Mouse (Mus musculus) layer of hippocampus, postnatal 25 days (tissue): ENCODE data around the gene D16Ertd472e. TPM values are rescaled to one million over a fixed set of nuclear protein-coding genes. Genes with fewer than 3 reads are reported as not detected.

Experiments used
- DNase-seq, 2 experiments: peaks; one replicate each; pipeline ENCODE4 v3.0.0; 2022; ENCODE audit warnings: mixed read lengths in 2 of 2, low spot score in 1 of 2; ENCODE audit errors: extremely low spot score in 1 of 2
- total RNA-seq, 2 experiments: library from RNA; stranded (reverse); gene quantifications; 2 replicates each; pipeline ENCODE4 v1.2.3; 2021

The D16Ertd472e gene
- total RNA-seq: 10 to 100 TPM; 11.6 to 12.7 TPM

DNA sequence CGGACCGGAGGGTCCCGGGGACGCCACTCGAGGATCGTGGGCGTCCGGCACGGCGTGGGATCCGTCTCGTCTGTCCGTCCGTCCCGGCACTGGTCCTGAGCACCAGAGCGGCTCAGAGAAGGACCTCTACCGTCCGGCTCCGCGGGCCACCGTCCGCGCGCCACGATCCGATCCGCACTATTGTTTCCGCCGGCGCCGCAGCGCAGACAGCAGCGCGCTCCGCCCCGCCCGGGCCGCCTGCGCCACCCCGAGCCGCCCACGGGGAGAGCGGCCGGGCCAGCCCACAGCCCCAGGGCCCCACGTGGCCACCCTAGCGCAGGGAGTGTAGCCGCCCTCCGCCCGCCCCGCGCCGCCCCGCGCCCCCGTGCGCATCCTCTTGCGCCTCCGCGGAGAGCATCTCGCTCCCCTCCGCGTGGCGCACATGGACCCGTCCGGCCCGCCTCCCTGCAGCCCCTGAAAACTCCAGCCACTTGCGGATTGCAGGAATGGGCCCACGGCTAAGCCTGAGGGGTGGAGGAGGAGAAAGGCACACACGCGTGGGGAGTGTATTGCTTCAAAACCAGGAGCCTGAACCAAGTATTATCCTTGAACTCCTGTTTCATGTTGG, at the start of gene D16Ertd472e:
Gene D16Ertd472e, minus strand, starts transcription at position 231 of the 607 bp plus-strand sequence.
- peak; percentile 67 to 79 for DNase-seq

DNA sequence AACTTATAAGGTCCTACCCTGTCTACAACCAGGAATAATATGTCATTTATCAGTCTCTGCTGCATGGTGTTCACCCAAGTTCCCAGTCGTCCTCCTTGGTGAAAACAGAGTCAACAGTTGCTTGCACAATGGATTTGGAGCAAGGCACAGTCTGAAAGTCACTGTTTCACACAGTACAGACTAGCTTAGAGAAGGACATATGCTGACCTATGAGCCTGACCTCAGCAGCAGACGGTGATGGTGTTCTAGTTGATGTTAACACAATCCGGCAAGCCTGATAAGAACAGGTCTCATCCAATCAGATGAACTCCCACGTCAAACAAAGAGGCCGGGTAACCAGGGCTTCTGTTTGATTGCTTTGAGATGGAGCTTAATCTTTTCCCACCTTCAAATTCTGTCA, 46.2 kb upstream of the D16Ertd472e start:
- no peak for DNase-seq

DNA sequence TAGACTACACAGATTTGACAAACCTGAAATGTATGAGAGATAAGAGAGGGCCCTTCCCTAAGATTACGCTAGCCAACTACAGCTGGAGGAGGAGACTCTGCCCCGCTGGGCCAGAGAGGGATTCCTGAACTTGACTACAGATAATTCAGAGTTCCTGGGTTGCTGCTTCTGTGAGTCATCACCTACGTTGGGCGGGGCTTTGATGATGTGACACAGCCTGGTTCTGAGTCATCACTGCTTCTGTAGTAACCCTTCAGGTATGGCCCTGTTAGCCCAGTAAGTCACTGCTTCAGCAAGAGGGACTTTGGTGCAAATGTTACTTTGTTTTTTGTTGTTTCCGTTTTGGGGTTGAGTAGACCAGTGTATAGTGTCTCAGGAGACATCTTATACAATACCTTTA, 42.9 kb upstream of the D16Ertd472e start:
- no peak for DNase-seq

DNA sequence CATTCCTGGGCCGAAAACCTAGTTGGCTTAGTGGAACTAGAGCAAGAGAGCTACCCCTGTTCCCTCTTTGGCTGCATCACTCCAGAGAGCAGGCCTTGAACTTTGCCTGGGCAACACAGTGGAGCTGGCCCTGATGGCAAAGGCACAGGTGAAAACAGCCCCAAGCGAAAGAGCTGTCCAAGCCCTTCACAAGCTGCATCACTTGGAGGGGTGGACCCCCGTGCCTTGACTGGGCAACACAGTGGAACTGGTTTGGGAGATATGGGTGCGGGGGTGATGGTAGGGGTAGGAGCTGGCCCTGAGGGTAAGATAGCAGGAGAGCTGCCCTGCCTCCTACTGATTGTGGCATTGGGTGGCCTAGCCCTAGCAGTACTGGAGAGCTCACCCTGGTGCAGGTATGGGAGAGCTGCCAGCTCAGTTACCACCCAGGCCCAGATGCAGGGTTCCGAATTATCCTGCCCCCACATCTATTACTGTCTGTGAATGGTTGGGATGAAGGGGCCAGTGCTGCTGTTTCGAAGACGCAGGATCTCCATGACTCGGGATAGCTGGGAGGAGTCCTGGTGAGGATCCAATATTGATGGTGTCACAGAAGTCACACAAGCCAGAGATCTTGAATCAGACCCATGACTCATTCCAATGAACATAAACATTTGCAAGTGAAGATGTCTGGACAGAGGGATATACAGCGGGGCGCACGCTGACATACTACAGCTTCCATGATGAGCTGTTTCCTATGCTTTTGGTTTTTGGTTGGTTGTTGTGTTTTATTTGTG, 41.4 kb upstream of the D16Ertd472e start:
- DNase-seq: no peak

DNA sequence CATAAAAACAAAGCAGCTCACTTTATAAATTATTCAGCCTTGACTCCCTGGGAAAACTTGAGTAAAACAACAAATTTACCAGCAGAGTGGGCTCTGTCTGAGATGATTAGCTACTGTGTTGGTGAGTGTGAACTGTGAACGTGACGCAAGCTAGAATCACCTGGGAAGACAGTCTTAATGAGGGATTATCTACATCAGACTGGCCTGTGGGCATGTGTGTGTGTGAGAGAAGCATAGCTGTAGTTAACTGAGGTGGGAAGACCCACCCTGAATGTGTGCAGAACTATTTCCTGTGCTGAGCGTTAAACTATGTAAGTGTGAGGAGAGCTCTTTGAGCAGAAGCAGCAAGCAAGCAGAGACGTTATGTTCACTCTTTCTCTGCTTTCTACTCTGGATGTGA, 29.7 kb upstream of the D16Ertd472e start:
- no peak for DNase-seq

DNA sequence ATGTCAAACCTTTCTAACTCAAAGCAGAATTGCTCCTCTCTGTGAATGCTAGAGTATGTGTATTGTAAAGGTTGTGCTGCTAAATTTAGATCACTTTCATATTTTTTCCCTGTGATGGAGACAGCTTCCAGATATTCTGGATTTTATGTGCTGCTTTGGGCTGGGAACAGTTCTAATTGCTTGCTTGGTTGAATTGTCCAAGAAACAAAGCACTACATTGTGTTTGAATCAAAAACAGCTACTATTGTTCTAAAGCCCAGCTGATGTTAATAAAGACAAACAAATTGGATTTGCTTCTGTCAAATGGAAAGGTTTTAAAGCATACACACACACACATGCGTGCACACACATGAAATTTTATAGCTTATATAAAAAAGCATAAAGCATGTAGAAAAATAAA, 22.4 kb upstream of the D16Ertd472e start:
- no peak for DNase-seq

DNA sequence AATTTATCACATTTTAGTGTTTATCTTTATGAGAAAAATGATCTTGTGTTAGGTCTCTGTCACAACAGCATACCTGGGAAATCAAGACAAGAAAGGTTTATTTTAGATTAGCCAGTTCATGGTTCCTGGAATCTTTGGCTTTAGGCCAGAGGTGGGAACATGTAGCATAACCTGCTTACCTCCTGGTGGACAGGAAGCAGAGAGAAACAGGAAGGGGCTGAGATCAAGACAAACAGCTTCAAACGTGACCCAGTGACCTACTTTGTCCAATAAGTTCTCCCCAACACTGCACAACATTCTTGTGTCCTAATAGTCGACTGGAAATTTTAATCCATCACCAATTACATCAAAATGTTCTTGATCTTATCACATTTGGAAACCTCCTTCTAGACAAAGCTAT, 19.9 kb upstream of the D16Ertd472e start:
- DNase-seq: no peak

DNA sequence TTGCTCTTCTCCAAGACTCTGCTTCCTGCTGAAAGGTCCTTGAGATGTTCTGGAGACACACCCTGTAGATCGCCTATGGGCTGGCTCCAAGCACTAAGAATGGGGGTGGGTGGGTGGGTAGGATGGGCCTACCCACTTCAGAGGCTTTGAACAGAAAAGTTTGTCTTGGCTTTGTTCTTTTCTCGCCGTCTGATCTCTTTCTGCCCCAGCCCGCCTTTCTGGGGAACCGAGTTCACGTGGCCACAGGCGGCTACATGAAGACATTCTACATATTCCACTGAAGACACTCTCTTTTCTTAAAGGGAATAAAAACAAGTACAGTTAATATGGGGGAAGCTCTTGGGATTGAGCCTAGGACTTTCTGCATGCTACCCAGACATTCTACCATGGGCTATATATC, 19.3 kb upstream of the D16Ertd472e start:
- no peak for DNase-seq

DNA sequence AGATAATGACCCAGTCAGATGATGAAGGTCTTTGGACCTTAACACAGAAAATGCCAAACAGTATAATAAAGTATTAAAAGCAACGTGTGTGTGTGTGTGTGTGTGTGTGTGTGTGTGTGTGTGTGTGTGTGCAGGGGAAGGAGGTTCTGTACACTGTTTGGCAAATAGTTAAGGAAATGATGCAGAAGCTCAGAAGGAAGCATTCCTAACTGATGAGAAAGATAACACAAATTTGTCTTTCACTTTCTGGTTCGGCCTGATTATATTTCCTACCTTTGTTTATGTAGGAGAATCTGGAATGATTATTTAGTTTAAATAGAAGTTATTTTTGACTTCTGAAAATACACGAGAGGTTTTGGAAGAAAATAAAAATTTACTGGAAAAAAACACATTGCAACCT, 17.6 kb upstream of the D16Ertd472e start:
- no peak for DNase-seq

DNA sequence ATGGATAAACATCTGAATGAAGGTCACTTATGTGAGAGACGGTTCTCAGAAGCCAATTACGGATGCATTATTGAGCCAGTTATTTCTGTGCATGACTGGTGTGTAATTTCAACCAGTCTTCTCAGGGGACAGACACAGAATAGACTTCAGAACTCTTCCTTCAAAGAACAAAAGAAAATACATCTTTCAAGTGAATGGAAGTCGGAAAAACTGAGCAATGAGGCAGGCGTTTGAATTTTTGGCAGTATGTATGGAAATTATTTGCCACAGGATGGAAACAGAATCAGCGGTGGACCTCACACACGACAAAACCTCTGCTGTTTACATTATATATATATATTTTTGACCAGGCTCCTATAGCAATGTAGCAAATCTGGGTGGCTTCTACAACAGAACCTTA, 14.6 kb upstream of the D16Ertd472e start:
- no peak for DNase-seq

DNA sequence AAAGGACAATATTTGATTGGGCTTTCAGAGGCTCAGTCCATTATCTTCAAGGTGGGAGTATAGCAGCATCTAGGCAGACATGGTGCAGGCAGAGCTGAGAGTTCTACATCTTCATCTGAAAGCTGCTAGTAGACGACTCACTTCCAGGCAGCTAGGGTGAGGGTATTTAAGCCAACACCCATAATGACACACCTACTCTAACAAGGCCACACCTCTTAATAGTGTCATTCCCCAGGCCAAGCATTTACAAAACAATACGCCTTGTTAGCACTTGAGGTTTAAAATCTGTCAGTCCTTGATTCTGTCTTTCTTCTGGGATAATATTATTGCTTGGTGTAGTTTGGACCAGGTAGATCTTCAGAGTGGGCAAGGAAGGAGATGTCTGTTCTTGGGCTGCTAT, 12.3 kb upstream of the D16Ertd472e start:
- no peak for DNase-seq

DNA sequence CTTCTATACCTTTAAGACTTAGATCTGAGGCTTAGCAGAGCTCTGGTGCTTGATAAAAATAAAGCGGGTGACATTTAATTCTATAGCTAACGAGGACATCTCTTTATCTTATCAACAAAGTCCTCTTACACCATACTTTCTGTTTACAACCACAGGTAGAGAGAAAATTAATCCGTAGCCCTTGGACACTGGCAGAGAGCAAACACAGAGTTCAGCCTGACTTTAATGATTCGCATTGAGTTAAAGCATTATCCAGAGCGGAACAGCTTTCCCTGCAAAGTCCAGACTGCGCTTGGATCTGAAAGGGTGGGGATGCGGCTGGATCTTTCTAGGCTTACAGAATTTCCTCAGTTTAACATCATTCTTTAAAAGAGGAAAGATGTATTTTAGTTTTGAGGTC, 10.1 kb upstream of the D16Ertd472e start:
- DNase-seq: no peak

DNA sequence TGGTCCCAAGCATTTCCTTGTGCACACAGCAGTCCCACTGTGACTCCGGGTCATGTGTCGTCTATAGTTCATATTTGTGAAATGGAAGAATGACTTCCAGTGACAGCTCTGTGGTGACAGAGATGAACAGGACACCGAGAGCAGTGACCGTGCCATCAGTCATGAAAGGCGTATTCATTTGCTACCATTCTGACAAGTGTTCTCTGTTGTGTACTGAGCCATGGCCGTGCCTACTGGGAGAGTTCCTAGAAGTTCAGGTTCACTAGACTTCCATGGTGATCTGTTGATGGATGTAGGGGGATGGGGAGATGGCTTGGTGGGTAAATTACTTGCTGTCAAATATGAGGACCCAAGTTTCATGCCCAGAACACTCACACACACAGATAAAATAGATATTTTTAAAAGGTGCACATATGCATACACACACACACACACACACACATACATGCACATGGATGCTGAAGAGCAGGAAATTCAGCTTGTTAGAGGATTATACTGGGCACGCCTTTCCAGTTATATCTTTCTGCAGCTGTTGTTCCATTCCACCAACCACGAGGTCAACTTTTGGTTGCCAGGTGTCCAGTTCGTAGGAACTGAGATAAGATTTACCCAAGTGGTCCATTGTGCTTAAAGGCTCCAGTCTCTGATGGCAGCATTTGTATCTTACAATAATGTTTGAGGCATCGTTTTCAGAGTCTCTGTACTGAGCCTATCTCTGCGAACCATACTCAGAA, 9.3 kb upstream of the D16Ertd472e start:
- no peak for DNase-seq

DNA sequence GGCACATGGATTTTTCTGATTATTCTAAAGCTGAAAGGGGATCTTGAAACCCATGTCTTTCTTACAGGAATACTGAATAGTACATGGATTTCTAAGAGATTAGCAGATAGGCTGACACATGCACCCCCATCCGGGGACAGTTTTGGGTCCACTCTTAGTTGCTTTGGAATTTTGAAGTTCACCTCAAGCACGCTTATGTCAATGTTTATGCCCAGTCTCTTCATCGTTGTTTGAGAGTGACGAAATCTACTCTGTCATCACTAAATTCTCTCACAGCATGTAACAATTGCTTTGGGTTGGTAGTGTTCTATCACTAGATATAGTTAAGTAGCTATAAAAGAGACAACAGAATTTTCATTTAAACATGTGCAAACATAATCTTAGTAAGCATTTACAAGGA, 8.7 kb upstream of the D16Ertd472e start:
- DNase-seq: no peak

DNA sequence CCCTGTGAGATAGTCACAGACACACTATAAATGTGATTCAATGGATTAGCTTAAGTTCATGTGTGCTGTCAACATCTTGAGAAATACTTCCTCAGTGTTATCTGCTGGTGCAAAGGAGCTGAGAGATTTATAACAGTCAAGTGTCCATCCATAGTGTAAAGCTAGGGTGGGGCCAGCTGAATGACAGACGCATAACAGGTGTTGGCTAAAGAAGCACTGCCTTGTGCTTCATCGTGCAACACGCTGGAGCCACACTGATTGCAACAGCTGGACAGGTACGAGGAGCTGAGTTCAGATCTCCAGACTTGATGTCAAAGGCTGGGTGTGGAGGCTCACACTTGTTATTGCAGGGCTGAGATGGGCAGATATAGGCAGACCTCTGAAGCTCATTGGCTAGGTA, 7.5 kb upstream of the D16Ertd472e start:
- DNase-seq: no peak

DNA sequence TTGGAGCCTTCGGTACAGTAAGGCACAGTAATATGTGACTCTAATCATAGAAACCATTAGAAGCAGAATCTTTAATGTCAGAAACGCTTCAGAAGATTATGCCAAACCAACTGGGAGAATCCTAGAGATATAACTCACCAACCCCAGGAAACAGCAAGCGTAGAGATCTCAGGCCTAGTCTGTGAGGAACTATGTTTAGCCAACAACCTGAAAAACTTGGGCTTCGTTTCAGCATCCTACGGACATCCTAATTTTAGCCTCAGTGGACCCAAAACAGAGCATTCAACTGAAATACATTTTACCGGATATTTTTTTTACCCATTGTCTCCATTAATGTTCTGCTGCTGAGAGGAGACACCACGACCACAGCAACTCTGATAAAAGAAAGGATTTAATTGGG, 3.9 kb upstream of the D16Ertd472e start:
- DNase-seq: no peak

DNA sequence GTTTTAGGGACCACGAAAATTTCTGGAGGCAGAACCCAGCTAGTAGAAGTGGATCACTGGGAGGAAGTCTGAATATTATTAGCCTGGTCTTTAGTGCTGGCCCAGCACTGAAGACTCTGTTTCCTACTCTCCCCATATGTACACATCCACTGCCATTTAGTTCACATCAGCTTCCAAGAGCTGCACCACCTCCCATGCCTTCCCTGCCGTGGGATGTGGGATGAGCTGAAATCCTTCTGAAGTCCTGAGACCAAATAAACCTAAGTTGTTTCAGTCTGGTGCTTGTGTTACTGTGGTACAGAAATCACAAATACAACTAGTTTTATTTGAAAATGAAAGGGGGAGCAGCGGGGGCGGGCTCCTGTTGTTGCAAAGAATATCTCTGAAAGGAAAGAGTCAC, 2.9 kb upstream of the D16Ertd472e start:
- no peak for DNase-seq

DNA sequence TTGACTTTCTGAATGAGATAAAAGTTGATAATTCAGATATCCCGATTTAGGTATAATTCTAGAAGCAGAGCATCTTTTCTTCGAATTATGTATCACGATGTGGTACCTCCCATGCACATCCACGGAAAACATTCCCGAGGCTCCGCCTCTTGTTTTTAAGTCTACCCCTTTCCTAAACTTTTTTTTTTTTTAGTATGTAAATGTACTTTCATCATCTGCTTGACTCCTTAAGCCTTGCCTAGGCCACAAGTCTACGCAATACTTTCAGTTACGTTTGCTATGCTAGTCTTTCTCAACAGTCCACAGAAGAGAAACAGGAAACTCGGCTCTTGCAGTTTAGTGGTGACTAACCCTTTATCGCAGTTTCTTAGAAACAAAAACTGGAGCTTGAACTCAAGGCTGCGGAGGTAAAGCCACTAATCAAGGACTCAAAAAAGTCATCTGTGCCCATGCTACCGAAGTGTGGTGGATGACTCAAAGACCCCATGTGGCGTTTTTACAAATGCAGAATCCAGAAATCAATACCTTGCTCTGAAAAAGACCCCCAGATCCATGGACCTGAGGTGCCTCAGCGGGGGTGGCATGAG, 670 bp upstream of the D16Ertd472e start:
- no peak for DNase-seq

DNA sequence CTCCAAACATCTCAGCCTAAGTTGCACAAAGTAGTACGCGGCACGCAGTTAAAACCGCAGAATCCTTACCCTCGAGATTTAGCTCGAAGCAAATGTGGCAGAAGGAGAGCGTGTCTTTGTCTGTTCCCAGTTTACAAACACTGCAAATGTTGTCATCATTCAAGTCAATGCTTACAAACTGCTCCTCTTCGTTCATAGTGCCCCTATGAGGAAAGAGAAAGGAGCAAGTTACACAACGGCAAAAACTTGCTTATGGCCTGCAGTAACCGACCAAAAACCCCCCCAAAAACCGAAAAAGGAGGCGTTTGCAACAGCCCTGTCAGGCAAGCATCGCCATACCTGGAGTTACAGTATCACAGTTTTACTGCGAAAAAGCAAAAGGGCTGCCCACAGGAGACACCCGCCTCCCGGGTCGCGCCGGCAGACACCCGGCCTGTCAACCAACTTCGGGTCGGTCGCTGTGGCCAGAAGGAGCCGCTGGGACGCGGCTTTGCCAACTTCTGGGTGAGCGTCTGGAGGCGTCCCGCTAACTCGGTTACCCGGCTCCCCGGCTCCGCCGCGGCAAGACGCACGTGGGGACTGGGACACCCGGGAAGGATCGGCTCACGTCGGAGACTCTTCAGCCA, 543 bp downstream of the D16Ertd472e start:
- no peak for DNase-seq

DNA sequence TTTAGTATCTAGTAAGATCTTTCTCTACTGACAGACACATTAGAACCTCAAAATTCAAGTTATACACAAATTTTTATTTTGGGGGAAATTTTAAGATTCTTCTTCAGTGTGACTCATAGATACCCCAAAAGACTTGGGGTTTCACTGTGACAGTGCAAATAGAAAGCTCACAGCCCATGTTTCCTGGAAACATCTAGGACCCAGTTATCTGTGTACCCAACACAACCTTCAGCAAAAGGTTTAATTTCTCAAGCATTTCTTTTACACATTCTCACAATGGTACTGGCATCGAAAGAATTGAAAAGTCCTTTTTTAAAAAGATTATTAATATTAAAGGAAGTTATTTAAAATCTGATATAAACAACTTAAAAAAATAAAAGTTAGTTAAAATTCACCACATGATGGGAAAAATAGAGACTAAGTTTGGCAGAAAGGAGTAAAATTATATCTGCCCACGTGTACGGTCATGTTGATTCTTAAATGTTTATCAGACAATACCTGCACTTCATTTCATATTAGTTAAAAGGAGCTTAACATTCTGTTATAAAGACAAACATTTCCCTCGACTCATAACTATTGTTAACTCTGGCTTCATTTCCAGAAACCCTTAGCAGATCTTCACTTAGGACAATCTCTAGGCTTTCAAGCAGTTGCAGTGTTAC, 1.2 kb downstream of the D16Ertd472e start:
- DNase-seq: no peak
